Mouse (Mus musculus) megakaryocyte, embryonic 14.5 days (primary cell): ENCODE measurements around the gene Wfdc12.

Experiments used
- FLI1 ChIP-seq: IDR thresholded peaks from 2 replicates; pipeline ENCODE4 v1.6.1; 2012; ENCODE audit warnings: low read length, inconsistent platforms, mixed read lengths
- GATA1 ChIP-seq: IDR thresholded peaks from 3 replicates; pipeline ENCODE4 v1.6.1; 2012; ENCODE audit warnings: mixed read lengths, low read length, inconsistent platforms, borderline replicate concordance

- TF ChIP-seq GATA1 (no peak), FLI1 (no peak)
Measured at GRCm38 (mm10) chr2:164152341-164152740, 38.1 kb downstream of the Wfdc12 start.
